Mouse (Mus musculus) spleen, adult 2 months (tissue): ENCODE results near the gene Tmem245. TPM values are rescaled to one million over a fixed set of nuclear protein-coding genes. Genes with fewer than 3 reads are reported as not detected.
"Not testable (repeated sequence)": the region's sequence is repeated elsewhere in the genome, so short reads cannot be mapped to it uniquely, and the experiment has no call there.

ENCODE experiments used
- DNase-seq, 2 experiments: peaks; one replicate each; pipeline versions ENCODE4 v3.0.0 to v3.0.0-alpha.2; 2012 to 2021; ENCODE audit warnings: low spot score in 2 of 2, low read depth in 1 of 2
- H3K27ac ChIP-seq: fragments of 200-500 bp; 2 replicates; pipeline ENCODE4 v1.5.1; 2012; ENCODE audit warnings: low read length, inconsistent platforms; ENCODE audit not compliant: insufficient read depth
- H3K27me3 ChIP-seq: fragments of 200-500 bp; 2 replicates; pipeline ENCODE4 v1.6.1; 2012; ENCODE audit warnings: mild to moderate bottlenecking, moderate library complexity, low read length, inconsistent platforms; ENCODE audit not compliant: control insufficient read depth, insufficient read depth
- H3K36me3 ChIP-seq: fragments of 200-500 bp; 2 replicates; pipeline ENCODE4 v1.6.1; 2012; ENCODE audit warnings: mild to moderate bottlenecking, low read length, inconsistent platforms; ENCODE audit not compliant: control insufficient read depth, insufficient read depth
- H3K4me1 ChIP-seq: fragments of 200-500 bp; 2 replicates; pipeline ENCODE4 v1.6.1; 2011; ENCODE audit warnings: inconsistent platforms; ENCODE audit not compliant: control insufficient read depth, insufficient read depth, insufficient read length
- H3K4me3 ChIP-seq: fragments of 200-500 bp; 2 replicates; pipeline ENCODE4 v1.5.1; 2011; ENCODE audit warnings: mild to moderate bottlenecking, inconsistent platforms; ENCODE audit not compliant: insufficient read depth, insufficient read length; ENCODE audit errors: extremely low read depth
- CTCF ChIP-seq: fragments of 200-500 bp; IDR thresholded peaks from 2 replicates; pipeline ENCODE4 v1.5.1; 2011; ENCODE audit warnings: mild to moderate bottlenecking, inconsistent platforms; ENCODE audit not compliant: insufficient read depth, insufficient read length, insufficient replicate concordance; ENCODE audit errors: extremely low read depth
- POLR2A ChIP-seq: fragments of 200-500 bp; IDR thresholded peaks from 2 replicates; pipeline ENCODE4 v1.6.1; 2011; ENCODE audit warnings: low read depth, low read length, inconsistent platforms
- WGBS: fragments of 180-500 bp; shearing (Covaris S2); methylation state at CpG from one replicate; pipeline ENCODE4 v1.1.7; 2018; 5-methylcytosine and 5-hydroxymethylcytosine counted together
- polyA plus RNA-seq: library from polyadenylated mRNA; depleted of rRNA; stranded (reverse); fragments of >200 nt; gene quantifications from 2 replicates; pipeline ENCODE4 v1.2.3, GENCODE M21; 2012

Tmem245 gene
- polyA plus RNA-seq, 1 experiment = 9.4 TPM

DNA sequence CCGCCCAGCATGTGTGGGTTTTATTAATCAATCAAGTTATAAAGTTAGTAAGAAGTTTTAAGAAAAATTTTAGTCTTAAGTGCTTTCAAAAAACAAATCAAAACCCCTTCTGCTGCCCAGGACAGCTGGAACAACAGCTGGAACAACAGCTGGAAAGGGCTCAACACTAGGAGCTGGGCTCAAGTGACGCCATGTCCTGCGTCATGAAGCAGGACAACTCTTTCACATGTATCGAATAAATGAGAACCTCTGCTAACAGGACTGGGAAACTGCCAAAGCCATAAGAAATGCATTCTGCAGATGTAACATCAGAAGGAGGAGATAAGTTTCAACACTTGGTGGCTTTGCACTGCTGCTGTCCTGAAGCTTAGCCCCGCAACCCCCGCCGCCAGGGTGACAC, 68.3 kb downstream of the Tmem245 start:
- Histone ChIP-seq H3K36me3 (peaks cover 21% of the 10 kb centered on the region), H3K27ac (no peak overlapping the region), H3K4me3 (no peak overlapping the region), H3K4me1 (no peaks in the 10 kb centered on the region), H3K27me3 (no peaks in the 10 kb centered on the region)
- WGBS = 95% methylated on average over 7 of the region's 7 CpGs
- TF ChIP-seq CTCF (no peak), POLR2A (no peak)
- DNase-seq = no peak

DNA sequence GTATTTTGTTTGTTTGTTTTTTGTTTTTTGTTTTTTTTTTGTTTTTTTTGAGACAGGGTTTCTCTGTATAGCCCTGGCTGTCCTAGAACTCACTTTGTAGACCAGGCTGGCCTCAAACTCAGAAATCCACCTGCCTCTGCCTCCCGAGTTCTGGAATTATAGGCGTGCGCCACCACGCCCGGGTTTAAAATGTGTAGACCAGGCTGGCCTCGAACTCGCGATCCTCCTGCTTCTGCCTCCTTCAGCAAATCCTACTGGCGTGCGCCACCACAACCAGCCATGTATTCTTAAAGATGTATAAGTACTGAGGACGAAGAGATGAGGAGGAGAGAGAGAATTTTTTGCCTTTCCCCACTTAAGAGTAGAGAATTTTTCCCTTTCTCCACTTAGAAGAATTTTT, 76.7 kb downstream of the Tmem245 start:
- not testable (repeated sequence) for DNase-seq, H3K4me3 ChIP-seq, H3K36me3 ChIP-seq, H3K4me1 ChIP-seq, H3K27me3 ChIP-seq, H3K27ac ChIP-seq
- 93% methylated on average over 11 of the region's 11 CpGs for WGBS

DNA sequence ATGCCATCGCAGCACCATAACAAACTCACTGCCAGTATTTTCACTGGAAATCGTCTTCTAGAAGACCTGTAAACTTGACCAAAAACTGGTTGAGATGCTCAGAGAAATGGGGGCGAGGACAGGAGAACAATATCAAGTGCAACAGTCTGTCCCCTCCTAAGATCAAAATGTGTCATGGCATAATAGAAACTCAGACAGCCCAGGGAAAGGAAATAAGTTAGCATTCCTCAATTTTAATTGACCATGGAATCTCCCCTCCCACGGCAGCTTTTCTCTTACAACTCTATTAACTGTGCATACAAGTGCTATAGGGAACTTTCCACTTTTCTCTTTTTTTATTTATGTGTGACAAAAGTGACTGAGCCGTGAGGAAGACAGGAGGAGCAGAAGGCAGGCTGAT, 79.5 kb downstream of the Tmem245 start:
- Histone ChIP-seq H3K36me3 (no peaks in the 10 kb centered on the region), H3K27ac (no peak overlapping the region), H3K4me1 (peaks cover 2% of the 10 kb centered on the region; the same call in 1 of the 2 replicates), H3K4me3 (no peak overlapping the region), H3K27me3 (no peaks in the 10 kb centered on the region)
- TF ChIP-seq POLR2A (no peak), CTCF (no peak)
- DNase-seq = no peak
- WGBS = 88% methylated on average over 5 of the region's 5 CpGs

GRCm38 (mm10) chr4:56865971-56866370, 81.3 kb downstream of the Tmem245 start:
- Histone ChIP-seq H3K27ac (no peak overlapping the region), H3K4me3 (no peak overlapping the region), H3K27me3 (no peaks in the 10 kb centered on the region), H3K36me3 (no peaks in the 10 kb centered on the region), H3K4me1 (peaks cover 2% of the 10 kb centered on the region; the same call in 1 of the 2 replicates)
- no peak for DNase-seq
- WGBS = 83% methylated on average over 4 of the region's 4 CpGs
- no peak for TF ChIP-seq POLR2A

GRCm38 (mm10) chr4:56865003-56865511, 82.2 kb downstream of the Tmem245 start, which contains the start of gene Ctnnal1:
Gene Ctnnal1 (minus strand): TSS chr4:56865188.
- 2% methylated on average over 45 of the region's 45 CpGs for WGBS
- no peak; the same call in 1 of the 2 replicates for TF ChIP-seq POLR2A
- TF ChIP-seq CTCF = no peak
- H3K4me1 ChIP-seq = peaks cover 2% of the 10 kb centered on the region; the same call in 1 of the 2 replicates
- H3K27me3 ChIP-seq = no peaks in the 10 kb centered on the region
- no peaks in the 10 kb centered on the region for H3K36me3 ChIP-seq
- DNase-seq = peak; percentile 44 to 87
- H3K4me3 ChIP-seq = peak within 1 kb of the TSS; percentile 77
- peak within 1 kb of the TSS; percentile 32; the same call in 1 of the 2 replicates for H3K27ac ChIP-seq

- Histone ChIP-seq H3K4me3 (peak overlapping the region; percentile 77), H3K27ac (peak overlapping the region; percentile 32; the same call in 1 of the 2 replicates), H3K36me3 (no peaks in the 10 kb centered on the region), H3K27me3 (no peaks in the 10 kb centered on the region), H3K4me1 (peaks cover 2% of the 10 kb centered on the region; the same call in 1 of the 2 replicates)
- no peak for DNase-seq
- WGBS = 1% methylated on average over 46 of the region's 49 CpGs
- TF ChIP-seq CTCF (no peak), POLR2A (no peak)
Measured at GRCm38 (mm10) chr4:56864417-56865001, 82.7 kb downstream of the Tmem245 start.

- Histone ChIP-seq H3K27ac (no peak overlapping the region), H3K27me3 (no peaks in the 10 kb centered on the region), H3K4me3 (peak overlapping the region; percentile 77; the same call in 1 of the 2 replicates), H3K36me3 (no peaks in the 10 kb centered on the region), H3K4me1 (peaks cover 2% of the 10 kb centered on the region; the same call in 1 of the 2 replicates)
- TF ChIP-seq CTCF (no peak), POLR2A (no peak)
- DNase-seq = no peak
- 50% methylated on average over 4 of the region's 4 CpGs for WGBS
Measured at GRCm38 (mm10) chr4:56864016-56864415, 83.2 kb downstream of the Tmem245 start.
